16 mouse cellular contexts compared by ENCODE assay signal in the genomic region with DNA sequence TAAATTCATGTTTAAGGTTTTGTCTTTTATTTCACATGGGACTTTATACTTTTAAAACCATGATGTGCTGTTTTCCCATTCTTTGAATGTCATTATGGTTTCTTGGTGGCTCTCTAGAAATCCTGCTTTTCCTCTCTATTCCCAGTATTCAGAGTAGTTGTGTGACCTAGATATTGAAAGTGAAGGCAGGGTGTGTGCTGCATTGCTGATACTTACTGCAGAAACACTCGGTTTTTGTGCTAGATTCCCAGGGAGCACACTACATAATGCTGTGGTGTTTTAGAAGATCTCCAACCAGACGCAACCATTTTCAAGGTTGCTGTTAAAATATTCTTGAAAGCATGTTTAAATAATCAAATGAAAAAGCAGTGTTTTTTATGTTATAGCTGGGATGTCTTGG.
"Had no signal": no experiment of that assay in that cellular context is flagged by ENCODE, and none has a peak within 500 bp of the region (broad histone marks: within the 10 kb centered on the region; RNA-seq: fewer than 3 reads in every experiment).

No protein-coding gene starts in this region.

- H3K9me3 ChIP-seq: kidney, embryonic 15.5 days; limb, embryonic 12.5 days; liver, embryonic 13.5 days; lung, embryonic 15.5 days; megakaryocyte, embryonic 14.5 days; neural tube, embryonic 15.5 days; stomach, embryonic 15.5 days had no signal

- H3K27me3 ChIP-seq: kidney, embryonic 15.5 days; limb, embryonic 12.5 days; liver, embryonic 13.5 days; lung, embryonic 15.5 days; megakaryocyte, embryonic 14.5 days; neural tube, embryonic 15.5 days; stomach, embryonic 15.5 days had no signal

- H3K9ac ChIP-seq: kidney, embryonic 15.5 days; limb, embryonic 12.5 days; liver, embryonic 13.5 days; liver, postnatal 0 days; lung, embryonic 15.5 days; neural tube, embryonic 15.5 days; stomach, embryonic 15.5 days had no signal

- DNase-seq: kidney, adult 2 months; kidney, postnatal 25 days; liver; liver, embryonic 13.5 days; liver, postnatal 0 days; lung, postnatal 14 days; thymus, adult 2 months; thymus, postnatal 25 days had no signal

- ATAC-seq: liver, postnatal 0 days had no signal

- H3K27ac ChIP-seq: kidney, embryonic 15.5 days; limb, embryonic 12.5 days; liver, embryonic 13.5 days; lung, embryonic 15.5 days; macrophage; neural tube, embryonic 15.5 days; stomach, embryonic 15.5 days had no signal

- H3K4me2 ChIP-seq: kidney, embryonic 15.5 days; limb, embryonic 12.5 days; liver, embryonic 13.5 days; lung, embryonic 15.5 days; neural tube, embryonic 15.5 days; stomach, embryonic 15.5 days had no signal

- H3K4me3 ChIP-seq: kidney, embryonic 15.5 days; limb, embryonic 12.5 days; liver, embryonic 13.5 days; lung, embryonic 15.5 days; megakaryocyte, embryonic 14.5 days; myocyte; neural tube, embryonic 15.5 days; stomach, embryonic 15.5 days had no signal

- H3K4me1 ChIP-seq: kidney, embryonic 15.5 days; limb, embryonic 12.5 days; liver, embryonic 13.5 days; lung, embryonic 15.5 days; megakaryocyte, embryonic 14.5 days; neural tube, embryonic 15.5 days; stomach, embryonic 15.5 days had no signal

- H3K36me3 ChIP-seq: kidney, embryonic 15.5 days; limb, embryonic 12.5 days; liver, embryonic 13.5 days; lung, embryonic 15.5 days; neural tube, embryonic 15.5 days; stomach, embryonic 15.5 days had no signal
